Mouse (Mus musculus) kidney, embryonic 14.5 days (tissue): ENCODE results near the gene Ift81. TPM values are rescaled to one million over a fixed set of nuclear protein-coding genes. Genes with fewer than 3 reads are reported as not detected.

ENCODE experiments used
- ATAC-seq: fragments of 200-750 bp; cut with Nextera tagmentation; 2 replicates; pipeline ENCODE4 v1.8.0; 2017; ENCODE audit warnings: moderate number of reproducible peaks, mild to moderate bottlenecking, moderate TSS enrichment, moderate library complexity; ENCODE audit not compliant: low FRiP score, low TSS enrichment
- H3K27ac ChIP-seq: fragments of 300-500 bp; sonication (generic); 2 replicates; pipeline ENCODE4 v1.5.1; 2014; ENCODE audit warnings: low read depth, mild to moderate bottlenecking, low read length, moderate library complexity, mixed read lengths
- H3K27me3 ChIP-seq: fragments of 300-500 bp; sonication (generic); 2 replicates; pipeline ENCODE4 v1.6.1; 2014; ENCODE audit warnings: mild to moderate bottlenecking, low read length; ENCODE audit not compliant: control insufficient read depth, insufficient read depth
- H3K36me3 ChIP-seq: fragments of 300-500 bp; sonication (generic); 2 replicates; pipeline ENCODE4 v1.6.1; 2014; ENCODE audit warnings: low read length, mixed read lengths; ENCODE audit not compliant: control insufficient read depth, insufficient read depth
- H3K4me1 ChIP-seq: fragments of 300-500 bp; sonication (generic); 2 replicates; pipeline ENCODE4 v1.6.1; 2014; ENCODE audit warnings: low read length, mixed read lengths; ENCODE audit not compliant: control insufficient read depth, insufficient read depth
- H3K4me2 ChIP-seq: fragments of 300-500 bp; sonication (generic); replicated peaks from 2 replicates; pipeline ENCODE4 v1.6.1; 2014; ENCODE audit warnings: low read depth, mild to moderate bottlenecking, low read length
- H3K4me3 ChIP-seq: fragments of 300-500 bp; sonication (generic); 2 replicates; pipeline ENCODE4 v1.5.1; 2014; ENCODE audit warnings: mild to moderate bottlenecking, low read length
- H3K9ac ChIP-seq: fragments of 300-500 bp; sonication (generic); 2 replicates; pipeline ENCODE4 v1.6.1; 2014; ENCODE audit warnings: low read depth, mild to moderate bottlenecking, low read length, moderate library complexity
- H3K9me3 ChIP-seq: fragments of 300-500 bp; sonication (generic); 2 replicates; pipeline ENCODE4 v1.6.1; 2016; ENCODE audit warnings: low read length; ENCODE audit not compliant: control insufficient read depth
- WGBS: fragments of 180-500 bp; shearing (Covaris S2); extraction: QIAGEN DNeasy Blood & Tissue Kit; methylation state at CpG from one replicate; pipeline ENCODE4 v1.1.7; 2014; 5-methylcytosine and 5-hydroxymethylcytosine counted together
- polyA plus RNA-seq: library from polyadenylated mRNA; unstranded; fragments of >200 nt; fragmentation: Nextera tagmentation; extraction: Ambion mirVana; gene quantifications from 2 replicates; pipeline ENCODE4 v1.2.1, GENCODE M21; 2014

Ift81 gene
- polyA plus RNA-seq, 1 experiment from 2014 or later = 46.0 TPM

DNA sequence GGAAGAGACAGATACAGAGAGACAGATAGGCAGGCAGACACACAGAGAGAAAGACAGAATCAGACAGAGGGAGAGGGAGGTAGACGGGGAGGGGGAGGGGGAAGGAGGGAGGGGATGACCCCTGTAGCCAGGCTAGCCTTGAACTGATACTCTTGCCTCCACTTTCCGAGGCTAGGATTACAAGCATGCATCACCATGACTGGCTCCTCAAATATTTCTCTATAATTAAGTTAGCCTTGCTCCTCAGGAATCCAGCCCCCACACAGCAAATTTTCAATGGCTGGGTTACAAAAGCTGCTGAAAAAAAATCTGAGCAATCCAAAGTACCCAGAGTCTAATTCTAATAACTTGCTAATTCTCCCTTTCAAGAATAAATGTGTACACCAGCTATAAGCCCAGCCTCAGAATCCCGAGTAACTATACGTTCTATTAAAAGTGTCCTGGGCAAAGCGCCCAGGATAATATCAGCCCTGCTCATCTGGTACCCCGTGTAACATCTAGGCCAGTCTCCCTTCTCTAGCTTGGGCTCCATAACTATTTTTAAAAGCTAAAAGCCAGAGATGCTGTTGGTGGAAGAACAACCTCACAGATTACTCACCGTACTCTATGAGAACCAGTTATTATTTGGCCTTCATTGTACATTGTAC lies 37.5 kb downstream of the Ift81 start:
- Histone ChIP-seq H3K27me3 (no peaks in the 10 kb centered on the region), H3K27ac (no peak overlapping the region), H3K4me2 (no peak overlapping the region), H3K4me1 (no peaks in the 10 kb centered on the region), H3K9ac (no peak overlapping the region), H3K36me3 (peaks cover 18% of the 10 kb centered on the region; the same call in 1 of the 2 replicates), H3K4me3 (no peak overlapping the region), H3K9me3 (peaks cover 5% of the 10 kb centered on the region)
- no peak for ATAC-seq
- 74% methylated on average over 7 of the region's 7 CpGs for WGBS

DNA sequence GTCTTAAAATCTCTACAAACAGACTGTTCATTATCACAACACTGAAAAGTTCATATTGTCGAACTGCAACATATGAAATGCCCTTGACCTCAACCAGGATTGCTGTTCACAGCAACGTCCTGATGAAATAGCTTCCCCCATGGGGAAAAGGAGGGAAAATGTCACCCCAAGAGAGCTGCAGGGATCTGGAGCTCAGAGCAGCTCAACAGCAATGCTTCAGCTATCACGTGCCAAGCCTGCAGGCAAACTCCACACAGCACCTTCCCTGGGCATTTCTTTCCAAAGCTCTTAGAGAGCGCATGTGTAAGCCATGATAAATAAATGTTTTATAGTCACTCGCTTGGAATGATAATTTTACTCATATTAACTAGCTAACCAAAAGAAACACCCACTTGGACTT lies 42.3 kb downstream of the Ift81 start:
- H3K27me3 ChIP-seq = no peaks in the 10 kb centered on the region
- H3K4me3 ChIP-seq = no peak overlapping the region
- H3K4me2 ChIP-seq = no peak overlapping the region
- no peak for ATAC-seq
- H3K4me1 ChIP-seq = no peaks in the 10 kb centered on the region
- H3K9me3 ChIP-seq = no peaks in the 10 kb centered on the region
- 83% methylated on average over 5 of the region's 5 CpGs for WGBS
- no peak overlapping the region for H3K27ac ChIP-seq
- H3K9ac ChIP-seq = no peak overlapping the region
- H3K36me3 ChIP-seq = peaks cover 8% of the 10 kb centered on the region

DNA sequence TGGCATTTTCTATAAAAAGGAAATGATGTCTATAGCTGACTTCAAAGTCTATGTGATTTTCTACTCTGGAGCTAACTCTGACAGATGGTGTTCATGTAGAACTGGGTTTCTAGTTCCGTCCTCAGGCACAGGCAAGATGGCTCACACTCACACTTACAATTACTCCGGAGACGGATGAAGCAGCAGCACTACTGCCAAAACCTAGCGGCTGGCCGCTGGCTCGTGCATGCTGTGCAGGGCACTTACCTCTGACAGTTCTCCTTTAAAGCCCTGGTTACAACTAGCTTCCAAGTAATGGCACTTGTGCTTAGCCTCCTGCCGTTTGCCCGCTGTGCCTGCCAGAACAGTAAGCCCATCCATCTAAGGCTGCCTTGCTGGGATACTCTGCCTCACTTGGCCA lies 47.7 kb downstream of the Ift81 start:
- Histone ChIP-seq H3K9me3 (no peaks in the 10 kb centered on the region), H3K4me1 (no peaks in the 10 kb centered on the region), H3K27me3 (no peaks in the 10 kb centered on the region), H3K4me2 (no peak overlapping the region), H3K9ac (no peak overlapping the region), H3K27ac (no peak overlapping the region), H3K4me3 (no peak overlapping the region), H3K36me3 (peaks cover 24% of the 10 kb centered on the region)
- 81% methylated on average over 8 of the region's 8 CpGs for WGBS
- no peak for ATAC-seq

DNA sequence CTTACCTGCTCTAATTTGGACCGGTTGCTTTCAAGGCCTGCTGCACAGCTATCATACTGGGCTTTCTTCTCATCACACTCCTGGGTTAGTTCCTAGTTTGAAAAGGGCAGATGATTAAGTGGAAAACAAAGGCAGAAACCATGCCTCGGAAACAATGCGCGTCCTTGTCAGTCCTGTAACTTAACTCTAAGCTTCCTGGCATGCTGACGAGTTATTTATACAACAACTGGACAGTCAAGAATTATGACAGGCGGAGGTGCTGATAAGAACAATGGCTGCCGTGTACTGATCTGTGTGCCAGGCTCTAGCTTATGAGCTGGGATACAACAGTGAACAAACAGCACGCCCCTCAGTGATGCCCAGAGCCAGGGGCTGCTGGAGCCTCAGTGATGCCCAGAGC lies 53.7 kb downstream of the Ift81 start:
- Histone ChIP-seq H3K27me3 (no peaks in the 10 kb centered on the region), H3K9ac (no peak overlapping the region), H3K36me3 (peaks cover 37% of the 10 kb centered on the region; the same call in 1 of the 2 replicates), H3K9me3 (no peaks in the 10 kb centered on the region), H3K4me2 (no peak overlapping the region), H3K27ac (no peak overlapping the region), H3K4me3 (no peak overlapping the region), H3K4me1 (no peaks in the 10 kb centered on the region)
- WGBS = 72% methylated on average over 8 of the region's 8 CpGs
- no peak for ATAC-seq

DNA sequence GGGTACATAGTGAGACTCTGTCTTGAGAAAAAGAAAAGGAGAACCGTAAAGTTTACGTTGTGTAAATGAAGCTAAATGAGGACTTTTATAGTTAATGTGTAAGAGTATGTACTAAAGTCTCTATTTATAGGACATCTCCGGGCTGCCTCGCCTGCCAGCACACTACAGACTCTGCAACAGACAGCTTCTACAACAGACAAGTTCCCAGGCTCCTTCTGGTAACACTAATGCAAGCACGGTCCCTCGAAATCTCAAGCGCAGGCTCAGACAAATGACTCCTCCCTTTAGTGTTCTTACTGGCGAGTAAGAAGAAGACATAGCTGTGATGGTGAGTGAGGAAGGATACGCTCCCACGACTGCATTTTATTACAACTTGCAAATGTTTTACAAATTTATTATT lies 56.2 kb downstream of the Ift81 start:
- Histone ChIP-seq H3K27ac (no peak overlapping the region), H3K4me2 (no peak overlapping the region), H3K9ac (no peak overlapping the region), H3K4me1 (no peaks in the 10 kb centered on the region), H3K9me3 (no peaks in the 10 kb centered on the region), H3K36me3 (peaks cover 32% of the 10 kb centered on the region; the same call in 1 of the 2 replicates), H3K4me3 (no peak overlapping the region), H3K27me3 (no peaks in the 10 kb centered on the region)
- 90% methylated on average over 10 of the region's 10 CpGs for WGBS
- ATAC-seq = no peak

GRCm38 (mm10) chr5:122555107-122555506 lies 59.2 kb downstream of the Ift81 start:
- ATAC-seq = no peak
- no peak overlapping the region for H3K4me2 ChIP-seq
- peaks cover 27% of the 10 kb centered on the region; the same call in 1 of the 2 replicates for H3K36me3 ChIP-seq
- H3K27me3 ChIP-seq = no peaks in the 10 kb centered on the region
- no peaks in the 10 kb centered on the region for H3K4me1 ChIP-seq
- no peak overlapping the region for H3K4me3 ChIP-seq
- 36% methylated on average over 2 of the region's 2 CpGs for WGBS
- no peak overlapping the region for H3K9ac ChIP-seq
- H3K27ac ChIP-seq = no peak overlapping the region
- no peaks in the 10 kb centered on the region for H3K9me3 ChIP-seq

DNA sequence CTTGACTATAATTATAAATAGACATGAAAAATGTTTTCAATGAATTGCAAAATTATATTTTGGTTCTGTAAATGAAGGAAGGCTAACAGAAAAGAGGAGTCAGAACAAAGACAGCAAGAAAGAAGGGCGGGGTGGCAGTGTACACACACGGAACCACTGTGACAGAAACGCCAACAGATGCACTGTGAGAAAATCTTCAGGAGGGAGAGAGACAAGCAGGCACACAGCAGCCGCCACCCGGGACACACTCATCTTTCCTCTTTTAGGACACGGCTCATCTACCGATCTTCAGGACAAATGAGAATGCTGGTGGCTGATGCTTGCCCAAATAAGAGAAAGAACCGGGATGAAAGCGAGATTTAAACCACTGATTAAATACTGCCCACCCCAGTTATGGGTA lies 61.7 kb downstream of the Ift81 start:
- 85% methylated on average over 9 of the region's 9 CpGs for WGBS
- no peak overlapping the region for H3K4me3 ChIP-seq
- no peak overlapping the region for H3K9ac ChIP-seq
- H3K4me2 ChIP-seq = no peak overlapping the region
- no peaks in the 10 kb centered on the region for H3K27me3 ChIP-seq
- H3K4me1 ChIP-seq = no peaks in the 10 kb centered on the region
- no peak overlapping the region for H3K27ac ChIP-seq
- no peaks in the 10 kb centered on the region for H3K9me3 ChIP-seq
- H3K36me3 ChIP-seq = peaks cover 7% of the 10 kb centered on the region; the same call in 1 of the 2 replicates
- no peak for ATAC-seq

GRCm38 (mm10) chr5:122550460-122550859 lies 63.9 kb downstream of the Ift81 start:
- no peaks in the 10 kb centered on the region for H3K9me3 ChIP-seq
- no peak overlapping the region; the same call in 1 of the 2 replicates for H3K4me2 ChIP-seq
- H3K27me3 ChIP-seq = no peaks in the 10 kb centered on the region
- no peak overlapping the region for H3K27ac ChIP-seq
- no peak overlapping the region for H3K4me3 ChIP-seq
- 37% methylated on average over 8 of the region's 8 CpGs for WGBS
- no peaks in the 10 kb centered on the region for H3K36me3 ChIP-seq
- no peaks in the 10 kb centered on the region for H3K4me1 ChIP-seq
- no peak for ATAC-seq
- no peak overlapping the region for H3K9ac ChIP-seq

- H3K4me3 ChIP-seq = no peak overlapping the region
- no peak overlapping the region for H3K4me2 ChIP-seq
- WGBS = 65% methylated on average over 6 of the region's 6 CpGs
- H3K4me1 ChIP-seq = no peaks in the 10 kb centered on the region
- H3K27ac ChIP-seq = no peak overlapping the region
- no peak for ATAC-seq
- no peaks in the 10 kb centered on the region for H3K9me3 ChIP-seq
- no peaks in the 10 kb centered on the region for H3K36me3 ChIP-seq
- H3K27me3 ChIP-seq = no peaks in the 10 kb centered on the region
- no peak overlapping the region for H3K9ac ChIP-seq
Observed at GRCm38 (mm10) chr5:122548671-122549070, 65.6 kb downstream of the Ift81 start.
